Mouse (Mus musculus) c-Kit-positive CD71-positive TER-119-negative erythroid progenitor cells, embryonic 14.5 days (primary cell): ENCODE results near the gene Bicra.

Experiments
- DNase-seq: peaks from one replicate; pipeline ENCODE4 v3.0.0-alpha.2; 2013; ENCODE audit warnings: low read depth

Gene Bicra

DNA sequence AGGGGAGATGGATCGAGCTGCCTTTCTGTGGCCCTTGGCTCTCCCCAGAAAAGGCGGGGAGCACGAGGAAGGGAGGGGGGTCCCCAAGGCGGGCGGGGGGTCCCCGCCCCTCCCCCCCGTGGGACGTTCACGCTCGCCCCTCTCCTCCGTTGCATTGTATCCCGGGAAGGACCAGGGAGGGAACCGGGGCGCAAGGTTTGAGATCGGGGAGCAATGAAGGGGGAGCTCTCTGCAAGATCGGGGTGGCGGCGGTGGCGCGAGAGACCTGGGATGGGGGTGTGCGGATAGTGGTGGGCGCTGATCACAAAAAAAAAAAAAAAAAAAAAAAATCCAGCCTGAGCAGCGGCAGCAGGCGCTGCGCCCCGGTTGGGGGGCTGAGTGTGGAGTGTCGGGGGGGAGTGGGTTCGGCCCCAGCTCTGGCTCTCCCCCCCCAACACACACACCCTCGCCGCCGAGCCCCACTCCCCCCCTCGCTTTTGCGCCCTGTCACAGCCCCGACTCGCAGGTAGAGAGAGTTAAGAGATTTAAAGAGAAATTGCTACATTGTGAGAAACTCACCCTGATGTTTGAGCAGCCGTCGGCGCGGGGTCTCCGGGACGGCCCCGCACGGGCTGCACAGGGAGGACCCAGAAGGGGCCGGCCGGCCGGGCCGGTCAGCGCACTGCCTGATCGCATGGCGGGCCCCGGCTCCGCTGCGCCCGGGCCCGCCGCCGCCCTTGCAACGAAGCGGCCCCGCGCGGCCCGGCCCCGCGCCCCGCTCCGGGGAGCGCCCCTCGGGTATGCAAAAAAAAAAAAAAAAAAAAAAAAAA, at the start of gene Bicra:
Bicra (minus strand) TSS at position 584 of the 809 bp plus-strand sequence.
- DNase-seq: peak; percentile 69

DNA sequence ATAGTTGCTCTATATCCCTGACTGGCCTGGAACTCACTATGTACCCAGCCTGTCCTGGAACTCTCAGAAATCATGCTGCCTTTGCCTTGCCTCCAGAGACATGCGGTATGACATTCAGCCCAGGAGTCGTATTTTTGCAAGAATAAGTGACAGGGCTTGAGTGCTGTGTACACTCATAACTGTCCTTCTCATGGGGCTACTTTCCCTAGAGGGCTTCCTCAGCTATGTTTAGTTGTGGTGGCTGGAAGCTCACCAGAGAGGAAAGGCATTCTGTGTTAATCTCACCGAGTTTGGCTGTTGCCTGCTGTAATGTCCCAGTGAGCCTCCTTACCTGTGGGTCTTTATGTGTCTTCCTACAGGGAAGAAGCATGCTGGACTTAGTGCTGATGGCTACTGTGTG, 46.9 kb upstream of the Bicra start:
- no peak for DNase-seq

DNA sequence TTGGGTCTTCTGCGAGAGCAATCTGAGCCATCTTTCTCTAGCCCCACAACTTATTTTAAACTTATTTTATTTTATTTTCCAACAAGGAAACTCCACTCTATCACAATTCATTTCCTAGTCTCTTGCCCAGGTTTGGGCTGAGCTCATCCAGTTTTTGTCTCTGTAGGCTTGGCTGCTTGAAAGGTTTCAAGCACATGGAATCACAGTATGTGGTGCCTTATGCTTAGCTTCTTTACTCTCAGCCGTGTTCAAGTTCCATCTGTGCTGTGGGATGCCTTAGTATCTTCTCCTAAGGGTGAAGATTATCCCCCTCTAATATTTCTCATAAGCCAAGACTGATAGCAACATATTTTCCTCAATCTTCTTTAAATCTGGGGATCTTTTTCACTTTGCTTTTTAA, 39.9 kb upstream of the Bicra start:
- DNase-seq: no peak

DNA sequence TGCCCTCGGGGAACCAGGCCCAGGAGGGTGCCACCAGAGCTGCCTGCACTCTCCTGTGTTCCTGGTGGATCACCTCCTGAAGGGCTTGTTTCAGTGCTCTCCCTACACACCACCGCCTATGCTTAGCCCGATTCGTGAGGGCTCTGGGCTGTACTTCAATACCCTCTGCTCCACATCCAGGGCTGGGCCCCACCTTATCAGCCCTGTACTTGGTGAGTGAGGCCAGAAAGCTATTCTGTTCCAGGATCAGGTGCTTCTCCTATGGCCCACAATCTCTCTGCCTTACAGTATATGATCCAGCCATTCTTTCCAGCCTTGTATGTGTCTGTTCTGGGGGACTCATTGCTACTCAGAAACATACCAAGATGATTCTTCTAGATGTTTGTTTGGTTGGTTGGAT, 35.6 kb upstream of the Bicra start:
- no peak for DNase-seq

DNA sequence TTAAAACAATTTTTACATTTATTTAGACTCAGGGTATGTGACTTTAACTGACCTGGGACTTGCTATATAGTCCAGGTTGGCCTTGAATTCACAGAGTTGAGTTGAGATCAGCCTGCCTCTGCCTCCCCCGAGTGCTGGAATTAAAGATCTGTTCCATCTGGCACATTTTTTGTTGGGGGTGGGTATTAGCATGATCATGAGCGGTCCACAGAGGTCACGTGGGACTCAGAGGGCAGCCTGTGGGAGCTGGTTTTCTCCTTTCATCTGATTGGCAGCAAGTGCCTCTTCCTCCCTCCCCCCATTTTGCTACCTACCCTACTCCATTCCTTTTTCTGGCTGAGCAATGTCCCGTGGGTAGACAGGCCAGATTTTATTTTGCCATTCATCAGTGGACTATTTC, 32.9 kb upstream of the Bicra start:
- no peak for DNase-seq

DNA sequence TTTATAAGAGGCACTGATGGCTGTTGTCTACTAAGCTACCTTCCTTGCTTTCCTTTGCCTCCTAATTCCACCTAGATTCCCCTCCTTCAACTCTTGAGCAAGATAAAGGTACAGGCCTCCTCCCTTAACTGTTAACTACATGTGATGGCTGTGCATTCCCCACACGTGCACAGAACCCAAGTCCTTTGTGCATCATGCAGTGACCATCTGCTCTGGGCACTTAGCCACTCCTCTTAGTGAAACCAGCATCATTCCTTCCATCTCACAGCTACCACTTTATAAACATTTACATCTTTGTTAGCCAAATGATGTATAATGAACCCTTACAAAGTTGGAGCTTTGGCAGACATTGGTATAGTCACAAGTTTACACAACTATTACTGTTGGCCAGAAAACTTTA, 32.2 kb upstream of the Bicra start:
- DNase-seq: no peak

DNA sequence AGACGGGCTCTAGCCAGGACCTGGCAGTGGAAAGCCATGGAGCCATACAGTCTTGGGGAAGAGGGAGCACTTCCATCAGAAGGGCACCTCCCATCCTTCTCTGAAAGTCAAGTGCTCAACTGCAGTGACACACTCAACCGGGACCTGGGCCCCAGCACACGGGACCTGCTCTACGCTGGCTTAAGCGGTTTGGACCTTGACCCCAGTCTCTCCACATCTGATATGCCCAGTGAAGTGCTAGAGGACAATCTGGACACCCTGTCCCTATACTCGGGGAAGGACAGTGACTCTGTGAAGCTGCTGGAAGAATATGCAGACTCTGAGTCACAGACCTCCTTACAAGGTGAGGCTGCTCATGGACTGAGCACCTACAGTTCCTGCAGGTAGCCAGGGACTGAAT, 24.2 kb upstream of the Bicra start:
- no peak for DNase-seq

DNA sequence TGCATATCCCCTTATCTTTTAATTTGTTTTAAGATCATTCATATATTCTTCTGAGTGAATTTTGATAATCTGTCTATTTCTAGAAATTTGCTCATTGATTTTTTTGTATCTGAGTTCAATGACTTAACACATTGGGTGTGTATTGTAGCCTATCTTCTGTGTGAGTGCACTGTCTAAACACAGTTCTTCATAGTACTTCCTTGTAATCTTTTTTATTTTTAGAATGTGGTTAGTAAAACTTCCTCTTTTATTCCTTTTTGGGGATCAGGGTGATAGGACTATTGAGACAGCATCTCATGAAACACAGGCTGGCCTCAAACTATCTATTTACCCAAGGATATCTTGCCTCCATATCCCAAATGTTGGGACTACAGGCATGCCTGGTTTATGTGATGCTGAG, 23.1 kb upstream of the Bicra start:
- no peak for DNase-seq

DNA sequence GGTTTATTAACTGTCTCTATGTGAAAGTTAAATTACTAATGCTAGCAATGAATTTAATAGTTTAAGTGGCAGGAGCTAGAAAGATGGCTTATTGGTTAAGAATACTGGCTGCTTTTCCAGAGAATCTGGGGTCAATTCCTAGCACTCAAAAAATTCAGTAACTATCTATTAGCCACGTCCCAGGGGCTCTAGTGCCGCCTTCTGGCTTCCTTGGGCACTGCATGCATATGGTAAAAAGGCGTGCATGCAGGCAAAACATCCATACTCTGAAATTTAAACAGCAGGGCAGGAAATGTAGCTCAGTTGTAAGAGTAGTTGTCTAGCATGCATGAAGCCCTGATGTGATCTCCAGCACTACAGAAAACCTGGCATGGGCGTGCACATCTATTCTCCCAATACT, 15.8 kb upstream of the Bicra start:
- no peak for DNase-seq

DNA sequence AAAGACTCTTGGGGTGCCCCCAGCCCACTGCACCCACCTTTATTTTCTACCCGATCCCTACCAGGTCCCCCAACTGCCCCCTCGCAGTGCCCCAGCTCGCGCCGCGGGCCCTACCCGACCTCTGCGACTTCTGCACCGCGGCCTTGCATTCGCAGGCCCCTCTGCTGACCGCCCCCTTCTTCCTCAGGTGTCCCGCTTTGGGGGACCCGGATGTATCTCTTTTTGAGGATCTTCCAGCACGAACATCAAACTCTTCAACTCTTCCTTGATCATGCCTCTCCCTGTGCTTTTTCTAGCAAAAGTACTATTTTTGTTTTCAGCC, 14.3 kb upstream of the Bicra start:
- no peak for DNase-seq

DNA sequence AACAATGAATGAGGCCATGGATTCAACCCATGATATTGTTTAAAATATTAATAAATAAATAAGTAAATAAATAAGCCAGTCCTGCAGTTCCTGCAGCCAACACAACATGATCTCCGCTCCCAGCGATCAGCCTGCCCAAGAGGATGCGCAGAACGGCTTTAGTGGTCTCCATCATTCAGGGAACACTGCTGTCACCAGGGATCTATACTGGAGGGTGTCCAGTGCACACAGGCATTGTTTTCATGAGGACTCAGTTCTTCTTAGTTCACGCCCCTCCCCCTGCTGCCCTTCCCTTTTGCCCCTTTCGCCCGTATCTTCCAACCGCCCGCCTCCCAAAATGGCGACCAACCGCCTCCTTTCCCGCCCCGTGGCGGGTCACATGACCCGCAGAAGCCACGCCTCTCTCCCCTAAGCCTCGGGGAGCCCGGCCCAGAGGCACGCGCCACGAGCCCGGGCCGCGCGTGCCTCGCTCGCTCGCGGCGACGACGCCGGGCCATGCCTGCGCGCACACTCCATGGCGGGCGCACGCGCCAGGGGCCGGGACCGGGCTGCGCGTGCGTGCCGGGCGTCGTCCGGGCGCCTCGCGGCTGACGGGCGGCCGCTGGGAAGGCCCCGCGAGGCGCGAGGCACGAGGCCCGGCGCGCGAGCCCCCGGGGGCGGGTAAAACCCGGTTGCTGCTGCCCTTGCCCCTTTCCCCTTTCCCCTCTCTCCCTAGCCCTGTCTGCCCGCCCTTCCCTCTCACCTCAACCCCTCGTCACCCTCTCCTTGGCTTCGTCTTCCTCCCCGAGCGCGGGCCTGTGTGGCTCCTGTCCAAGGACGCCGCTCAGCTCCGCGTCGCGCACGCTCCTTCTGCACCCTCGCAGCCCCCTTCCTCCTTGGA, 13.7 kb upstream of the Bicra start, which contains the start of gene Zfp541:
Zfp541 (plus strand) TSS at position 596 of the 880 bp plus-strand sequence.
- DNase-seq: no peak

DNA sequence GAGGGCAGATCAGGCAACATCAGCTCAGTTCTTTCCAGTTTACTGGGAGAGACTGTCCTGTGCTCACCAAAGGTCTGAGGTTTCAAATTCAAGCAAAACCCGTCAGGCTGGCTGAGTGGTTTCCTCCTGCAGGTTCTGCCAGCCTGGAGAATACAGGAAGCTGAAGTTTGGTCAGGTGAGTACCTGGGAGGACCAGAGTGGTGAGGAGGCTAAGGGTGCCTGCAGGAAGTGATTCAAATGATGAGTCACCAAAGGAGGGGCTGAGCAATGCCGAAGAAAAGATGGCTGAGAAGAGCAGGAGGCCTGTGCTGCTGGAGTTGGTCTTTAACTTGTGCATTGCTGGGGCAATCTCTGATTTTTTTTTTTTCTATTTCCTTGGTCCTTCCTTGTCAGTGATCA, 9.4 kb upstream of the Bicra start:
- DNase-seq: no peak

DNA sequence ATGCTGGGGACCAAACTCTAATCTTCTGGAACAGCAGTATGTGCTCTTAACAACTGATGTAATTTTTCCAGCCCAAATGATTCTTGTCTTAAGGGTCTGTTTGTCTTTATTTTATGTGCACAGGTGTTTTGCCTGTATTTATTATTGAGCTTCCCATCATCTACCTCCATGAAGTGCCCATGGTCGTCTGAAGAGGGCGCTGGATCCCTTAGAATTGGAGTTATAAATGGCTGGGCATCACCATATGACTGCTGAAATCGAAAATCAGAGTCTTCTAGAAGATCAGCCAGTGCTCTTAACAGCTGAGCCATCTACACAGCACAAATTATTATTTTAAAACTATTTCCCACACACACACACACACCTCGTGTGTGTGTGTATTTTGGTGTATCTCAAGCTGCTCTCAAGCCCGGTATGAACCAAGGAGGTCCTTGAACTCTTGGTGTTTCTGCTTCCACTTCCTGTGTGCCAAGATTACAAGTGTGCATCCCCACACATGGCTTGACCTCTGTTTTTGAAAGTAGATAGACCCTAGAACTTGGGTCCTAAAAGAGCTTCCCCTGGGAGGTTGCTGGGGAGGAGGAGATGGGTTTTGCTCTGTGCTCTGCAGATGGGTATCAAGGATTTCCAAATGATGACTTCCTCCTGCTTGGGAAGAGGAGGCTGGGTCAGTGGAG, 8.9 kb upstream of the Bicra start:
- no peak for DNase-seq

DNA sequence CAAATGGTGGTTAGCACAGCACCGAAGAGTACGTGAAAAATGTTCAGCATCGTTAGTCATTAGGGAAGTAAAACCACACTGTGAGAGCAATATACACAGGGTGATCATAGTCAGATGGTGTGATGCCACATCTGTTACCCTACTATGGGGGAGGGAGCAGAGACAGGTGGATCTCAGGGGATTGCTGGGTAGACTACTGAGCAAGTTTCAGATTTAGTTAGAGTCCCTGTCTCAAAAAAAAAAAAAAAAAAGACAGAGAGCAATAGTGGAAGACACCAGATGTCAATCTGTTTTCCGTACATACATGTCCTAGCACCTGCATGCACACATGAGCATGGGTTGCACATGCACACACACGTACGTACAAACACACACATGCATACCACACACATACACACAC, 7.9 kb upstream of the Bicra start:
- no peak for DNase-seq

DNA sequence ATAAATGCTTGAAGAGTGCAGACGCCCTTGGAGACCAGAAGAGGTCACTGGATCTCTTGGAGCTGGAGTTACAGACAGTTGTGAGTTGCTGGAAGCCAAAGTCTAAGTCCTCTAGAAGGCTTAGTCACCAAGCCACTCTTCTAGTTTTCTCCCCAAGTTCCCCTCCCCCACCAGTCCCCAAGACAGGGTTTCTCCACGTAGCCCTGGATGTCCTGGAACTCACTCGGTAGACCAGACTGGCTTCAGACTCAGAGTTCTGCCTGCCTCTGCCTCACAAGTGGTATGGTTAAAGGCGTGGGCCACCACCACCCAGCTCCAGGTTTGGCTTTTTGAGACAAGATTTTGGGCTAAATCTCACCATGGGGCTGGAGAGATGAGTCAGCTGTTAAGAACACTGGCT, 7.2 kb upstream of the Bicra start:
- no peak for DNase-seq

DNA sequence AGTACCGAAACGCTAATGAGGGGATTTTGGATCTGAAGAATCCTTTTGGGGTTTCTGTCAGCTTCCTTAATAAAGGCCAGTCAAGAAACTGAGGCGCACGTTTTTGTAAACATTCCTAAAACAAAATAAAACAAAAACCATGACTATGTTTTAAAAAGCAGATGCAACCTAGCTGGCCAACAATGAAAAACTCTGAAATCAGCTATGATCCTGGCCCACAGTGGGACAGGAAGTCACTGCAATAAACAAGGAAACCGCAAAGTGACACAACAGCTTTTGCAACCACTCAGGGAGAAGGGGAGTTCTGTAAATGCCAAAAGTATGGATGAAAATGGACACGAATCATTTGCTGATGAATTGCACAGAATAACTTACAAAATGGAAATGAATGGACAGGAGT, 5.4 kb upstream of the Bicra start:
- no peak for DNase-seq

DNA sequence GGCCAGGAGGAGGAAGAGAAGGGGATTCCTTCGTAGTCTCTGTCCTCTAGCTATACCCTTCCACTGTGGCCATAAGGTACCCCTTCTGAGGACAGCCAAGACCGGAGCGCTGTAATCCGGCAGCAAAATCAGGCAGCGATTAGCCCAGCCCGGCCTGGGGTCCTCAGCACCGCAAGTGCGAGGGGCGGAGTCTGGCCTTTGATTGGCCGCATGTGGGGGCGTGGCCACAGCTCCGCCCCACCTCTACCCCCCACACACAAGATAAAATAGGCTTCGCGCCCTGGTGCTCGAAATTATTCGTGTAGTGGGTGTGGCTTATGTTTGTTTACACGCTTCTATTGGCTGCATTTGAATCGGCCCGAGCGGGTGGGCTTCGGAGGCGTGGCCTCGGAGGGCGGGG, 5.0 kb upstream of the Bicra start:
- peak; percentile 93 for DNase-seq

DNA sequence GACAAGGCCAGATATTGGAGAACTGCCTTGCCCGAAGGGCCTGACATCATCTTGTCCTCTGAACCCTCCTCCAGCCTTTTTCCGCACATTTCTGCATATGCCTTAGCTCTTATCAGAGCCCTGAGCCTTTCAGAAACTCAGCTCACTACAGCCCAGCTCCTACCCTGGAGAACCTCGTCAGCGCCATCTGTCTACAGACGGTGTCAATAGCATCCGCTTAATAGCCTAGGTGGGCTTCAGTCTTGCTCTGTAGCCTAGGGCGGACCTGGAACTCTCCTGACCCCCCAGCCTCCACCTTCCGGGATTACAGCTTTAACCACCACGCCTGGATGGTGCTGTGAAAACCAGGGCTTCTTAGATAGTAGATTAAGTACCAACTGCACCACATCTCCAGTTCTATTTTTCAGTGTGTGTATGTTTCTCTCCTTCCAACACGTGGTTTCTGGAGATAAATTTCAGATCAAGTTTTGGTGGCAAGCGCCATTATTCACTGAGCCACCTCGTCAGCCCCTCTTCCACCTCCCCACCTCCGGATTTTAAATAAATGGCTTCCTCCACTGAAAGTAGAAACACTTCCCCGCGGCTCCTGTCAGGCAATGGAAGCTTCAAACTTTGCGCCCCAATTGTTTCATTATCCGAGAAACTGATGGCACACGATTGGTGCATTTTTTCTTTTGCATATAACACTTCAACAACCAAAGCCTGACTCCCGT, 4.3 kb upstream of the Bicra start:
- DNase-seq: peak; percentile 88

DNA sequence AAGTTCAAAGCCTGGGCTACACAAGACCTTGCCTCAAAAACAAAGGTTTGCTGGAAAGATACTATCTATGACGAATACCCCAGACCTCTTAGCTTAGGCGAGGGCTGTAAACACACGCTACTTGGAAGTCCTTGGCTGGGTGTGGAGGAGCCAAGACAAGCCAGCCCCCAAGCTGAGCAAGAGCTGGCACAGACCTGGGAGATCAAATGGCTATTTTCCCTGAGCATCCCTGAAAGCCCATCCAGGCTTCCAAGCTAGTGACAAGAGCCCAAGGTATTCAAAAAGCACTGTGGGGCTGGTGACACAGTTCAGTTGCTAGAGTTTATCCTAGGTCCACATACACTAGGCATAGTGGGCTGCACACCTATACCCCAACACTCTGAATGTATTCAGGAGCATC, 2.9 kb upstream of the Bicra start:
- no peak for DNase-seq

DNA sequence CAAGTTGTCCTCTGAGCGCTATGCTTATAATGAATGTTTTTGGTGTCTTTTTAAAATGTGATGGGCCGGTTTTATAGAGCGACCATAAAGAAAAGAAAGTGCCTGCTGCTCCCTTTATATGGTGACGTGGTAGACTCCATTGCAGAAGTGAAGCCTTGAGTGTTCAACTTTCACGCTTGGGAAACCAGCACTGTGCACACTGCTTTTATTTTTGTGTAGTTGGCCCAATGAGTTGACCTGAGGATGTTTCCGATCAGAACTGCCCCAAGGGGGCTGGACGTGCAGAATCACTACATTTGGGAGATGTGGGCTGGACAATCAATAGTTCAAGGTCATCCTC, 1.8 kb upstream of the Bicra start:
- DNase-seq: no peak

DNA sequence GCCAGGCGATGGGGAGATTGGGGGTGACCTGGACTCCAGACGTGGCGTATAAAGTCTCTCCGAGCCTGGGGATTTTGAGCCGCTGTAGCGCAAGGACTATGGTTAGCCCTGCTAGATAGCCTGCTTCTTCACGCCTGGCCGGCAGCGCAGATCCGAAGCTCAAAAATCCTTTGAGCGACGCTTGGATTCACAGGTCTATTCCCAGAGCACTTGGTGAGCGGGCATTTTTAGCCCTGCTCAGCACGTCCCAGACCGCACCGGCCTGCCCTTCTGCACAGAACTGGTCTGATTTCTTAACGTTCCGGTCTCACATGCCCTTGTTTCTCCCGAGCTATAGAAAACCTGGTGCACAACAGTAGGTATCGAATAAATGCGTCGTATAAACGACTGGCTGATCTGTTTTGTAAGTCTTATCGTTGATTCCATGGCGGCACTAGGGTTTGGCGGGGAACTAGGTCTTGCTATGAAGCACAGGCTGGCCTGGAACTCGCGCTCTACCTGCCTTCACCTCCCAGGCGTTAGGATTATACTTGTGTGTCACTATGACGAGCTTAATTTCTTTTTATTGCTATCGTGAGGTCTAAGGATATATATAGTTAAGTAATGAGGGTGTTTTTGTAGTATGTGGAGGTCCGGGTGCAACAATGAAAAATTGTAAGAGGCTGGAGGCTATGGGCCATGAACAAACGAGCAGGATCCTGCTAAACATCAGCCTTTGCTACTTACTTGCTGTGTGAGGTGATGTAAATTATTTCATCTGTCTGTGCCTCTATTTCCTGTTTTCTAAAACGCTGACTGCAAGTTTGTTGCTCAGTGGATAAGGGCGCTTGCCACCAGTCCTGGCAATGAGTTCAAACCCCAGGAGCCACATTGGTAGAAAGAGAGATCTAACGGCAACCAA, 1.2 kb upstream of the Bicra start:
- DNase-seq: no peak
